Mouse (Mus musculus) CH12.LX (cell line): ENCODE data around the gene Kirrel3. TPM values are rescaled to one million over a fixed set of nuclear protein-coding genes. Genes with fewer than 3 reads are reported as not detected.

Experiments
- DNase-seq: peaks from one replicate; pipeline ENCODE4 v3.0.0-alpha.2; 2013; ENCODE audit errors: extremely low read depth
- H3K27ac ChIP-seq: 2 replicates; pipeline ENCODE4 v1.5.1; 2012; ENCODE audit warnings: low read depth, mild to moderate bottlenecking, control low read depth, moderate library complexity; ENCODE audit not compliant: insufficient read depth
- H3K27me3 ChIP-seq: replicated peaks from 2 replicates; pipeline ENCODE3; 2012; ENCODE audit warnings: inconsistent platforms
- H3K36me3 ChIP-seq, 2 experiments: replicated peaks in 1 of 2; 2 replicates each; pipeline versions ENCODE3 to v1.6.1; 2012; ENCODE audit warnings: inconsistent platforms in 1 of 2, low read length in 1 of 2, mild to moderate bottlenecking in 1 of 2, mixed read lengths in 1 of 2, moderate library complexity in 1 of 2; ENCODE audit not compliant: control insufficient read depth in 1 of 2, insufficient read depth in 1 of 2
- H3K4me1 ChIP-seq, 2 experiments: 2 replicates each; pipeline ENCODE4 v1.6.1; 2012; ENCODE audit warnings: inconsistent platforms in 1 of 2, moderate library complexity in 1 of 2; ENCODE audit not compliant: insufficient read depth in 2 of 2, control insufficient read depth in 1 of 2
- H3K4me2 ChIP-seq: 2 replicates; pipeline ENCODE4 v1.6.1; 2012; ENCODE audit warnings: low read depth, mild to moderate bottlenecking, control low read depth; ENCODE audit not compliant: poor library complexity, insufficient read depth, severe bottlenecking
- H3K4me3 ChIP-seq, 3 experiments: fragments of 150-350 bp in 1 of 3; sonication (generic) in 1 of 3; replicated peaks in 1 of 3; 2 replicates each; pipeline versions ENCODE3 to v1.5.1; 2011 to 2012; ENCODE audit warnings: low read depth in 2 of 3, low read length in 2 of 3, mild to moderate bottlenecking in 2 of 3, moderate library complexity in 2 of 3, control low read depth in 1 of 3, improper control_type of control experiment in 1 of 3, inconsistent platforms in 1 of 3, mixed read lengths in 1 of 3; ENCODE audit not compliant: poor library complexity in 1 of 3
- H3K79me2 ChIP-seq: replicated peaks from 2 replicates; pipeline ENCODE4 v1.6.1; 2012; ENCODE audit warnings: mild to moderate bottlenecking, moderate library complexity; ENCODE audit not compliant: control insufficient read depth, poor library complexity, insufficient read depth, severe bottlenecking; ENCODE audit errors: extremely low read depth
- H3K9ac ChIP-seq: 2 replicates; pipeline ENCODE4 v1.6.1; 2012; ENCODE audit warnings: low read depth, mild to moderate bottlenecking, control low read depth, moderate library complexity; ENCODE audit not compliant: insufficient read depth
- H3K9me3 ChIP-seq: replicated peaks from 2 replicates; pipeline ENCODE3; 2012; ENCODE audit warnings: low read length, inconsistent platforms, mixed read lengths
- CHD1 ChIP-seq: IDR thresholded peaks from 2 replicates; pipeline ENCODE4 v1.6.1; 2012; ENCODE audit warnings: low read depth, low read length, improper control_type of control experiment, inconsistent platforms
- CHD2 ChIP-seq: IDR thresholded peaks from 2 replicates; pipeline ENCODE4 v1.6.1; 2011; ENCODE audit warnings: low read length, improper control_type of control experiment
- CTCF ChIP-seq, 2 experiments: IDR thresholded peaks in 1 of 2; conservative IDR thresholded peaks in 1 of 2; 2 replicates each; pipeline ENCODE4 v1.5.1; 2011 to 2012; ENCODE audit warnings: low read depth in 2 of 2, low read length in 2 of 2, improper control_type of control experiment in 1 of 2, inconsistent platforms in 1 of 2, mild to moderate bottlenecking in 1 of 2, moderate library complexity in 1 of 2
- GABPA ChIP-seq: IDR thresholded peaks from 2 replicates; pipeline ENCODE4 v1.6.1; 2012; ENCODE audit warnings: low read depth, low read length, improper control_type of control experiment, inconsistent platforms; ENCODE audit not compliant: insufficient replicate concordance
- IRF4 ChIP-seq: IDR thresholded peaks from 2 replicates; pipeline ENCODE4 v1.6.1; 2014; ENCODE audit warnings: low read depth, mild to moderate bottlenecking, inconsistent platforms, low read length, improper control_type of control experiment
- MAFK ChIP-seq: IDR thresholded peaks from 2 replicates; pipeline ENCODE4 v1.6.1; 2011; ENCODE audit warnings: low read length, improper control_type of control experiment; ENCODE audit not compliant: insufficient replicate concordance
- MEF2A ChIP-seq: IDR thresholded peaks from 2 replicates; pipeline ENCODE4 v1.6.1; 2014; ENCODE audit warnings: low read depth, mild to moderate bottlenecking, inconsistent platforms, low read length, improper control_type of control experiment, borderline replicate concordance
- POLR2A ChIP-seq: IDR thresholded peaks from 2 replicates; pipeline ENCODE4 v1.6.1; 2011; ENCODE audit warnings: low read depth, mild to moderate bottlenecking, improper control_type of control experiment, low read length
- RCOR1 ChIP-seq: conservative IDR thresholded peaks from 2 replicates; pipeline ENCODE4 v1.6.1; 2012; ENCODE audit warnings: low read depth, mild to moderate bottlenecking, inconsistent platforms, low read length, improper control_type of control experiment
- SMC3 ChIP-seq: IDR thresholded peaks from 2 replicates; pipeline ENCODE4 v1.6.1; 2011; ENCODE audit warnings: low read depth, low read length, improper control_type of control experiment
- TBP ChIP-seq: conservative IDR thresholded peaks from 2 replicates; pipeline ENCODE4 v1.6.1; 2011; ENCODE audit warnings: low read depth, low read length, improper control_type of control experiment
- TCF12 ChIP-seq: IDR thresholded peaks from 2 replicates; pipeline ENCODE4 v1.6.1; 2014; ENCODE audit warnings: low read depth, mild to moderate bottlenecking, inconsistent platforms, low read length, improper control_type of control experiment
- UBTF ChIP-seq: IDR thresholded peaks from 2 replicates; pipeline ENCODE4 v1.6.1; 2012; ENCODE audit warnings: low read depth, mild to moderate bottlenecking, inconsistent platforms, low read length, improper control_type of control experiment, moderate library complexity
- USF2 ChIP-seq: conservative IDR thresholded peaks from 2 replicates; pipeline ENCODE4 v1.6.1; 2011; ENCODE audit warnings: low read depth, low read length, improper control_type of control experiment
- dilution Hi-C: fragments of 300-500 bp; cut with MboI; formaldehyde crosslinking; loops from 2 replicates; pipeline ENCODE4 v1.14.3; 2020; ENCODE audit warnings: low sequenced_read_pairs; ENCODE audit not compliant: extremely low pct_unique_long_range_greater_than_20kb, extremely low pct_ligation_motif_present
- in situ Hi-C: fragments of 300-500 bp; cut with MboI; formaldehyde crosslinking; loops from 3 replicates; pipeline ENCODE4 v1.14.3; 2019; ENCODE audit warnings: low sequenced_read_pairs, low pct_ligation_motif_present, low pct_unique_long_range_greater_than_20kb, mixed read lengths
- polyA plus RNA-seq: library from polyadenylated mRNA; unstranded; fragments of >175 nt; gene quantifications from 2 replicates; pipeline ENCODE4 v1.2.1, GENCODE M21; 2012; ENCODE audit warnings: low read depth; ENCODE audit not compliant: insufficient read length
- total RNA-seq, 2 experiments: library from RNA; depleted of rRNA; stranded (reverse); fragments of 300-350 nt in 1 of 2; fragments of >200 nt in 1 of 2; gene quantifications; 2 replicates each; pipeline ENCODE4 v1.2.3; 2012 to 2014

Gene Kirrel3
- total and polyA plus RNA-seq, 3 experiments, result not detected

- Histone ChIP-seq H3K9ac (no peak overlapping the region), H3K27ac (no peak overlapping the region), H3K9me3 (no peaks in the 10 kb centered on the region), H3K36me3 (no peaks in the 10 kb centered on the region), H3K4me1 (peaks cover 2 to 5% of the 10 kb centered on the region in 2 experiments; a peak in 1 of 4 replicates), H3K27me3 (peaks cover 26% of the 10 kb centered on the region), H3K4me2 (no peak overlapping the region), H3K4me3 (no peak overlapping the region), H3K79me2 (no peaks in the 10 kb centered on the region)
- DNase-seq, result no peak
- in situ Hi-C loops, result no loop called here
- dilution Hi-C loops, result no loop called here
- TF ChIP-seq TBP (no peak), POLR2A (no peak), SMC3 (no peak), GABPA (no peak), IRF4 (no peak), CHD1 (no peak), RCOR1 (no peak), UBTF (no peak)
Observed at GRCm38 (mm10) chr9:34628841-34629240, 143.1 kb downstream of the Kirrel3 start.

DNA sequence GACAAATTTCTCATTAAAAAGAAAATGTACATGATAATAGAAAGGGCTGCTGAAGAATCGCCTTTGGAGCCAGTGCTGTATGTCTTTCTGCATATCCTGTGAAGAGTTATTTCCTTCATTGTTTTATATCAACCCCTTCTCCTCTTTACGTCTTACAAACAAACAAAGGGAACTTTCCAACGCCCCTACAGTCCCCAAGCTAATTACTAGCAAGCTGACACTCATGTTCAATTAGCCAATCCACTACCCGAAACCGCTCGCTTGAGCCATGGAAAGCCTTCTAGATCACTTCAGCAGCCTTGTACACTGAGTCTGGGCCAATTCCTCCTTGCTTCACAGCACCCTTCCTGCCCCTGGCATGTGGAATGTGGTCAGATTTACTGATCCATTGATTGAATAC, 150.0 kb downstream of the Kirrel3 start:
- H3K79me2 ChIP-seq, result no peaks in the 10 kb centered on the region
- no peak overlapping the region for H3K4me2 ChIP-seq
- no peak for DNase-seq
- H3K9ac ChIP-seq, result no peak overlapping the region
- peaks cover 2% of the 10 kb centered on the region for H3K9me3 ChIP-seq
- dilution Hi-C loops (no loop called here), in situ Hi-C loops (no loop called here)
- H3K27ac ChIP-seq, result no peak overlapping the region
- H3K4me1 ChIP-seq, result no peaks in the 10 kb centered on the region
- TF ChIP-seq GABPA, result no peak
- TF ChIP-seq CHD2, result no peak
- TF ChIP-seq MAFK, result 0 out of 2 replicates have a peak, but pooled peaks have one; percentile 30
- no peak for TF ChIP-seq CTCF (conservative IDR thresholded peaks at IDR 0.05 in 1 of 2, IDR thresholded peaks at IDR 0.05 in 1 of 2; ENCODE audit: low read depth in 2 of 2, low read length in 2 of 2)
- H3K27me3 ChIP-seq, result peaks cover 7% of the 10 kb centered on the region
- H3K36me3 ChIP-seq, result no peaks in the 10 kb centered on the region
- no peak overlapping the region for H3K4me3 ChIP-seq

GRCm38 (mm10) chr9:34643917-34644316, 158.2 kb downstream of the Kirrel3 start:
- H3K27me3 ChIP-seq, result peaks cover 3% of the 10 kb centered on the region
- dilution Hi-C loops (no loop called here), in situ Hi-C loops (no loop called here)
- no peak overlapping the region for H3K9ac ChIP-seq
- H3K27ac ChIP-seq, result no peak overlapping the region
- no peak for DNase-seq
- no peak overlapping the region for H3K4me3 ChIP-seq
- no peaks in the 10 kb centered on the region for H3K4me1 ChIP-seq
- no peak for TF ChIP-seq MEF2A
- TF ChIP-seq CHD2, result no peak
- no peak for TF ChIP-seq TCF12
- TF ChIP-seq USF2, result no peak
- H3K79me2 ChIP-seq, result no peaks in the 10 kb centered on the region
- H3K9me3 ChIP-seq, result peaks cover 2% of the 10 kb centered on the region
- no peaks in the 10 kb centered on the region for H3K36me3 ChIP-seq
- no peak overlapping the region for H3K4me2 ChIP-seq
